Mouse (Mus musculus): ENCODE results near the gene Abhd14b. TPM values are rescaled to one million over a fixed set of nuclear protein-coding genes. Genes with fewer than 3 reads are reported as not detected.

Gene Abhd14b
- total RNA-seq, 1 experiment: 1.9 TPM

DNA sequence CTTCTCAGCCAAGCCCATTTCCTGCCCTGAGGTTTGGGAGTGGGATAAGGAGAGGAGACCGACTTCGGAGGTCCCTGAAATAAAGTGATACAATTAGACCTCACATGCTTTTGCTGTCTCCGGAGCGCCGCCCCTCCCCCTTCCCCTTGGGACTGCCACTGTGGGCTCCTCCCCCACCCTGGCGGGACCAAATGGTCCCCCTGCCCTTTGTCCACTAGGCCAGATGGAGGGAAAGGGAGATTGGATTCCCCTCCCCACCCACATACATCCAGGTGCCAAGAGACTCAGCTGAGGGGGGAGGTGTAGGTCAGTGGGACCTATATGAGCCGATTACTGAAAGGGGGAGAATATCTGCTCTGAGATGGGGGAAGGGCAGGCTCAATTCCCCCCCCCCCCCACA, 5.6 kb downstream of the Abhd14b start:
- peak overlapping the region; percentile 85 to 87 for H3K4me3 ChIP-seq (ENCODE audit: insufficient read depth in 1 of 2, low read depth in 1 of 2, low read length in 2 of 2, poor library complexity in 1 of 2, severe bottlenecking in 1 of 2)
- H3K9ac ChIP-seq (ENCODE audit: insufficient read depth, low read depth, low read length, poor library complexity, severe bottlenecking): peak overlapping the region; percentile 86
- DNase-seq (ENCODE audit: low read depth, low spot score): no peak
- no peaks in the 10 kb centered on the region for H3K9me3 ChIP-seq (ENCODE audit: control insufficient read depth, insufficient read depth, low read depth, low read length)
- in situ Hi-C loops (cut with MboI; ENCODE audit: low sequenced_read_pairs in 2 of 2, unreplicated experiment in 2 of 2): no loop called here
- H3K27ac ChIP-seq (ENCODE audit: insufficient read depth, low read depth, low read length, poor library complexity, severe bottlenecking): peak overlapping the region; percentile 94
- no peaks in the 10 kb centered on the region; the same call in 1 of the 2 replicates for H3K36me3 ChIP-seq (ENCODE audit: control insufficient read depth, insufficient read depth, low read length, poor library complexity, severe bottlenecking)
- H3K4me1 ChIP-seq (ENCODE audit: control insufficient read depth in 2 of 2, insufficient read depth in 2 of 2, low read length in 2 of 2, poor library complexity in 1 of 2): peaks cover 17 to 44% of the 10 kb centered on the region in 2 experiments
- TF ChIP-seq MAFK (IDR thresholded peaks at IDR 0.05; ENCODE audit: insufficient read depth, low read depth, low read length): no peak
- TF ChIP-seq CHD2 (IDR thresholded peaks at IDR 0.05; ENCODE audit: low read depth, low read length): 0 out of 2 replicates have a peak, but pooled peaks have one; percentile 11

DNA sequence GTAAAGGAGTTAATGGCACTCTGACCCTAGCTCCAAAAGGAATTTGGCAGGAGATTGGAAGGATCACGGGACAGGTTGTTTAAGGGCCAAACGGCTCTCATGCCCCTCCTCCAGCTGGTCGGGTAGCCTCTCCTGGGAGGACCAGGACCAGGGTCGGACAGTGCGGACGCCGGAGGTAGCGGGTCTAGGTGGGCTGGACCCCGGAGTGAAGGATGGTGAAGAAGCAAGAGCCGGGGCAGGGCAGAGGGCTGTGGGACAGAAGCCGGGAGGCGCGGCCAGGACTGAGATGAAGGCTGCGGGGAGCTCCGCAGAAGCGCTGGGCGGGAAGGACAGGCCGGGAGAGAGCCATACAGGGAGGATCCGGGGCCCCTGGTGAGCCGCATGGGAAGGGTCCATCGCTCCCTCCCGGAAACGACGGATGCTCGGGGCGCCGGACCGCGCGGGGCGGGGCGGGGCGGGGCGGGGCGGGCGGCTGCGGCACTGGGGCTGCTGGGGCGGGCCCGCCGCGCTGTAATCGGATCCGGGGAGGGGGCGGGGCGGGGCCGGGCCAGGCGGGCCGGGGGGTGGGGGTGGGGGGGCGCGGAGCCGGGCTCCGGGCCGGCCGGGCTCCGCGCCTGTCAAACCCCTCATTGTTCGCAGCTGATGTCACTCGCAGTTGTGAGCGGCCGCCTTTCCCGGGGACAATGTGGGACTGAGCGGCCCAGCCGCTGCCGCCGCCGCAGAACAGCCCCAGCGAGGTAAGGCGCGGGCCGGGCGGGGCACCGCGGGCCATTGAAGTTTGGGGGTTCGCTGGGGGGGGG, 6.2 kb downstream of the Abhd14b start, which contains the start of gene Pcbp4:
Pcbp4 (plus strand) TSS at position 21 of the 800 bp plus-strand sequence.
- in situ Hi-C loops (cut with MboI; ENCODE audit: low sequenced_read_pairs in 2 of 2, unreplicated experiment in 2 of 2): no loop called here
- DNase-seq (ENCODE audit: low read depth, low spot score): no peak
- Histone ChIP-seq H3K36me3 (ENCODE audit: control insufficient read depth, insufficient read depth, low read length, poor library complexity, severe bottlenecking) (no peaks in the 10 kb centered on the region; the same call in 1 of the 2 replicates), H3K4me1 (ENCODE audit: control insufficient read depth in 2 of 2, insufficient read depth in 2 of 2, low read length in 2 of 2, poor library complexity in 1 of 2) (peaks cover 15 to 47% of the 10 kb centered on the region in 2 experiments), H3K27ac (ENCODE audit: insufficient read depth, low read depth, low read length, poor library complexity, severe bottlenecking) (peak within 1 kb of the TSS; percentile 94), H3K4me3 (ENCODE audit: insufficient read depth in 1 of 2, low read depth in 1 of 2, low read length in 2 of 2, poor library complexity in 1 of 2, severe bottlenecking in 1 of 2) (peak within 1 kb of the TSS; percentile 85 to 87), H3K9me3 (ENCODE audit: control insufficient read depth, insufficient read depth, low read depth, low read length) (no peaks in the 10 kb centered on the region), H3K9ac (ENCODE audit: insufficient read depth, low read depth, low read length, poor library complexity, severe bottlenecking) (peak within 1 kb of the TSS; percentile 86)
- no peak for TF ChIP-seq ZNF384 (IDR thresholded peaks at IDR 0.05; ENCODE audit: low read depth, low read length)
- no peak for TF ChIP-seq ZC3H11A (IDR thresholded peaks at IDR 0.05; ENCODE audit: borderline replicate concordance, low read depth, low read length)
- TF ChIP-seq CHD2 (IDR thresholded peaks at IDR 0.05; ENCODE audit: low read depth, low read length): no peak
- TF ChIP-seq MAFK (IDR thresholded peaks at IDR 0.05; ENCODE audit: insufficient read depth, low read depth, low read length): no peak
- no peak for TF ChIP-seq HCFC1 (IDR thresholded peaks at IDR 0.05; ENCODE audit: borderline replicate concordance, insufficient read depth, low read length)

DNA sequence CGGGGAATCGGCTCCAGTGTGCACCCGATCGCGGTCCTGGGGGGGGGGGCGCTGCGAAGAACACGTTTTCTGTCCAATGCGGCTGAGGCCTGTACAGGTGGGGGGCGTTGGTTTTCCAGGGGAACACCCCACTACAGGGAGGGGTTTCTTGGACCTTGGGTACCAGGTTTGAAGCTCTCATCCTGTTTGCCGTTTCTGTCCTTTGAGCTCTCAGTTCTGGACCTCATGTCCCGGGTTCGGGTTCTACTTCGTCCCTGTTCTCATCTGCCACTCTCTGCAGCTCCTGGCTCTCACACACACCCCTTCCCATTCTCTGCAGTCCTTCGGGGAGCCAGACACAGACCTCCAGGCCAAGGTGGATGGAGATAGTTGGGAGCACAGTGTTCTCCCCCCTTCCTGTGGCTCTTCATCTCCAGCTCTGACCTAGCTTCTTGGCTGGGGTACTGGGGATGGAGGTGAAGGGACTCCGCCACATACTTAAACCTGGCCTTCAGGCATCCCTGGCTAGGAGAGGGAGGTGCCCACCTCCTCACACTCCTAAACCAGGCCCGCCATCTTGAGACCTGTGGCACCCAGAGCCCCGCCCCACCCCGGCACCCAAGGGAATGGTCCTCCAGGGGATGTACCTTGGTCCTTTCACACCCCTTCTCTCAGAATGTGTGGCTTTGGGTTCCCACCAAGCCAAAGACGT, 7.0 kb downstream of the Abhd14b start:
- DNase-seq (ENCODE audit: low read depth, low spot score): no peak
- in situ Hi-C loops (cut with MboI; ENCODE audit: low sequenced_read_pairs in 2 of 2, unreplicated experiment in 2 of 2): no loop called here
- TF ChIP-seq CHD2 (IDR thresholded peaks at IDR 0.05; ENCODE audit: low read depth, low read length): no peak
- TF ChIP-seq MAFK (IDR thresholded peaks at IDR 0.05; ENCODE audit: insufficient read depth, low read depth, low read length): no peak
- no peak for TF ChIP-seq HCFC1 (IDR thresholded peaks at IDR 0.05; ENCODE audit: borderline replicate concordance, insufficient read depth, low read length)
- no peak for TF ChIP-seq ZNF384 (IDR thresholded peaks at IDR 0.05; ENCODE audit: low read depth, low read length)
- no peak for TF ChIP-seq ZC3H11A (IDR thresholded peaks at IDR 0.05; ENCODE audit: borderline replicate concordance, low read depth, low read length)
- Histone ChIP-seq H3K36me3 (ENCODE audit: control insufficient read depth, insufficient read depth, low read length, poor library complexity, severe bottlenecking) (no peaks in the 10 kb centered on the region; the same call in 1 of the 2 replicates), H3K4me3 (ENCODE audit: insufficient read depth in 1 of 2, low read depth in 1 of 2, low read length in 2 of 2, poor library complexity in 1 of 2, severe bottlenecking in 1 of 2) (peak overlapping the region; percentile 76 to 85), H3K9me3 (ENCODE audit: control insufficient read depth, insufficient read depth, low read depth, low read length) (no peaks in the 10 kb centered on the region), H3K9ac (ENCODE audit: insufficient read depth, low read depth, low read length, poor library complexity, severe bottlenecking) (peak overlapping the region; percentile 77), H3K4me1 (ENCODE audit: control insufficient read depth in 2 of 2, insufficient read depth in 2 of 2, low read length in 2 of 2, poor library complexity in 1 of 2) (peaks cover 15 to 46% of the 10 kb centered on the region in 2 experiments), H3K27ac (ENCODE audit: insufficient read depth, low read depth, low read length, poor library complexity, severe bottlenecking) (peak overlapping the region; percentile 81; the same call in 1 of the 2 replicates)

DNA sequence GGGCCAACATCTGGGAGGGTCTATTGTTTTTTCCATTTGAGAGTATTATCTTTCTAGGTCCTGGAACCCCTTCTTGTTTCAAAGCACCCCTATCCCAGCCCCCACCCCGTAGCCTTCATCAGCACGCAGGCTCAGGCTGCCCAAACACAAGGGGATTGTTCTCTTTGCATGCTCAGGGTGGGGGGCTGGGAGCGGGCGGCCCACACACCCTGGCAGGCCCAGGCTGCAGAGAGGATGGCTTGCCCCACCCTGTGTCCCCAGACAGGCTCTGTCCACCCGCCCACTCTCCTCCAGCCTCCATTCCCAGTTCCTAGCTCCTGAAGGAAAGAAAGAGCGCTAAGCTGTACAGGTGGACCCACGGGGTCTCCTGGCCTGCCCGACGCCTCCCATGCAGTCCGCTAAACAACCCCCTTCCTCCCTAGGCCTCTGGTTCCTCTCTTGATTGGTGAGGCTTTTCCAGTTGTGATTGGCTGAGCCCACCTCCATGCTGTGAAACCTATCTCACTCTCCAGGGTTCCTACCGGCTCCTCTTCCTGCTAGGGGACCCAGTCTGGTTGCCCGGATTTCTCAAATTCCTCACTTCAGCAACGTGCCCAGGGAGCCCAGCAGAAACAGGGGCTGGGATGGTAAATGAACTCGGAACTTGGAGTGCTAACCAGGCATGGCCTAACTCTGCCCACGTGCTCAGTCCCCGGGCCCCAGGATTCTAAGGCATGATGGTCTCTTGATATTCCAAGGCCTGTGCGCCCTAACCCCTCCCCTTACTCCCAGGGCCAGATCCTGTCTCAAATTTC, 7.8 kb downstream of the Abhd14b start:
- no peak for TF ChIP-seq CHD2 (IDR thresholded peaks at IDR 0.05; ENCODE audit: low read depth, low read length)
- no peak for TF ChIP-seq ZC3H11A (IDR thresholded peaks at IDR 0.05; ENCODE audit: borderline replicate concordance, low read depth, low read length)
- no peak for TF ChIP-seq ZNF384 (IDR thresholded peaks at IDR 0.05; ENCODE audit: low read depth, low read length)
- no peak for TF ChIP-seq HCFC1 (IDR thresholded peaks at IDR 0.05; ENCODE audit: borderline replicate concordance, insufficient read depth, low read length)
- no peak for TF ChIP-seq MAFK (IDR thresholded peaks at IDR 0.05; ENCODE audit: insufficient read depth, low read depth, low read length)
- peaks cover 3% of the 10 kb centered on the region; the same call in 1 of the 2 replicates for H3K36me3 ChIP-seq (ENCODE audit: control insufficient read depth, insufficient read depth, low read length, poor library complexity, severe bottlenecking)
- peak overlapping the region; percentile 81 for H3K27ac ChIP-seq (ENCODE audit: insufficient read depth, low read depth, low read length, poor library complexity, severe bottlenecking)
- peaks cover 16 to 48% of the 10 kb centered on the region in 2 experiments for H3K4me1 ChIP-seq (ENCODE audit: control insufficient read depth in 2 of 2, insufficient read depth in 2 of 2, low read length in 2 of 2, poor library complexity in 1 of 2)
- H3K9me3 ChIP-seq (ENCODE audit: control insufficient read depth, insufficient read depth, low read depth, low read length): no peaks in the 10 kb centered on the region
- peak overlapping the region; percentile 77 for H3K9ac ChIP-seq (ENCODE audit: insufficient read depth, low read depth, low read length, poor library complexity, severe bottlenecking)
- in situ Hi-C loops (cut with MboI; ENCODE audit: low sequenced_read_pairs in 2 of 2, unreplicated experiment in 2 of 2): no loop called here
- DNase-seq (ENCODE audit: low read depth, low spot score): no peak
- peak overlapping the region; percentile 76 to 85 for H3K4me3 ChIP-seq (ENCODE audit: insufficient read depth in 1 of 2, low read depth in 1 of 2, low read length in 2 of 2, poor library complexity in 1 of 2, severe bottlenecking in 1 of 2)
